Mouse (Mus musculus): ENCODE data around the gene Grm4.

The Grm4 gene

DNA sequence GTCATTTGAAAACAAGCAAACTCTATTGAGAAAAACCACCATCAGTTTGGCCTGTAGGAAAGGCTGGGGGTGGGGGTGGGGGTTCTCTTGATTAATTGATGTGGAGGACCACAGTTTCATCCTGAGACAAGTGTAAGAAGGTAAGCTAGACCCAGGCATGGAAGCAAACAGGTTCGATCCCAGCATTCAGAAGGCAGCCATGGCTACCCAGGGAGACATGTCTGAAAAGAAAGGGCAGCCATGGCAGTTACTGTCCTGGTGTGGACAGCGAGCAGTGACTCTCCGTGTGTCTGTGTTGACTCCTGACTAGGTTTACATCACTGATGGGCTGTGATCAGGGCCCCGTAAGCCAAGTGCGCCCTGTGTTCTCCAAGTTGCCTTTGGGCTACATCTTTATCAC is at the start of gene Grm4:
TSS of gene Grm4 (minus strand) at position 101 of the 400 bp plus-strand sequence.
- no peak for DNase-seq (ENCODE audit: low read depth)

DNA sequence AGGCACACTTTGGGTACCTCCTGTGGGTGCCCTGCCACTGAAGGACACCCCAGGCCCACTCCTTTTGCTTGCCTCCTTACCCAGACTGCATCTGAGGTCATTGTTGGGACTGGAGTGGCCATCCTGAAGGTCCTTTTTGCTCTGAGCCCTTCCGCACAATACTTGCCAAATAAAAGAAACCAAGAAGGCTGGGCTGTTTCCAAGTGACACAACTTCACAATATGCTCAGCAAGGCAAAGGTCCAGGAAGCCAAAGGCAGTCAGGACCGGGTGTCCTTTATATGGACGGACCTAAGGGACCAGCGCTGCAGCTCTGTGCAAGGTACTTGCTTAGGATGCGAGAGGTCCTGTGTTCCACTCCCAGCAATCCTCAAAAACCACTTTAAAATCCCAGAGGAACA is 47.0 kb upstream of the Grm4 start:
- DNase-seq (ENCODE audit: low read depth), result no peak

DNA sequence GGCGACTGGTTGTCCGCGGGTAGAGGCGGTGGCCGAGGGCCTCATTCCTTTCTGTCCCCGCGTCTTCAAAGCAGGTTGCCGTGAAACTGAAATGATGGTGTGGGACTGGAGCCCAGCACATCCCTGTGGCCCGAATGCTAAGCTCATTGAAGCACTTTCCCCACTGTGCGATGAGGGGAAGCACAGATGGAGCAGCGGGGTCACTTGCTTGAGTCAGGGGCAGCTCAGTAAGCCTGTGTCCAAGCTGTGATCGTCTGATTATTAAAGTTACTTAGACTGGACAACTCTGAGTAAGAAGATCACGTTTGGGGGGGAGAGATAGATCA is 44.7 kb upstream of the Grm4 start:
- DNase-seq (ENCODE audit: low read depth), result no peak

DNA sequence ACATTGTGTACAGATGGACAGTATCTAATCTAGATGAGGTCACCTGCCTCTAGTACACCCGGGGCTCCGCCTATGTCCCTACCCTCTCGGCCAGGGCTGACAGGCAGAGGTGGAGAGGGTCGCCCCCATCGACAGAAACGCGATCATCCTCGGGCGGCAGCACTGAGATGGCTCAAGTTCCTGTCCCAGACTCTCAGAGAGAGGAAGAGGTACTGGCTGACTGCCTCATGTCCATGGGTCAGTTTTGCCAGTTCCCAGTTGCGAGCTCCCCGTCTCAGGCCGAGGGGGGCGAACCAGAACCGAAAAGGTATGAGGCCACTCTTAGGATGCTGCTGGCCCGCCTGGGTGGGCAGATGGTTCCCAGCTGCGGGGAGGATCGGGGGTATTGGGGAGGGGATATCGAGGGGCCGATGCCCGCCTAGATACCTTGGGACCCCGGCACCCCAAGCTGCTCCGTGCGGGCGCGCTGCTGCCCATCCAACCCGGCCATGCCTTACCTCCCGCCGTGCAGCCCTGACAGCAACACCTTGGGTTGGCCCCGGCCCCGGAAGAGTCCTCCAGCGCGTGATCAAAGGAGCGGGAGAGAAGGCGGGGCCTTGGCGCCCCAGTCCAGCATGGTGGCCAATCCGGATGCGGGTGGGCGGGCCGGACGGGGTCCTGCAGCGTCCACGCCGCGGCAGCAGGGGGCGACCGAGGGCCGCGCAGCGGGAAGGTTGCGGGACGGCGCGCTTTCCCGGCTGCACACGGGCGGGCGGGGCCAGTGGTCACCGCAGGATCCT is 44.1 kb upstream of the Grm4 start, which contains the start of gene AI413582:
TSS of gene AI413582 (minus strand) at position 594 of the 779 bp plus-strand sequence.
- peak; percentile 84 for DNase-seq (ENCODE audit: low read depth)

DNA sequence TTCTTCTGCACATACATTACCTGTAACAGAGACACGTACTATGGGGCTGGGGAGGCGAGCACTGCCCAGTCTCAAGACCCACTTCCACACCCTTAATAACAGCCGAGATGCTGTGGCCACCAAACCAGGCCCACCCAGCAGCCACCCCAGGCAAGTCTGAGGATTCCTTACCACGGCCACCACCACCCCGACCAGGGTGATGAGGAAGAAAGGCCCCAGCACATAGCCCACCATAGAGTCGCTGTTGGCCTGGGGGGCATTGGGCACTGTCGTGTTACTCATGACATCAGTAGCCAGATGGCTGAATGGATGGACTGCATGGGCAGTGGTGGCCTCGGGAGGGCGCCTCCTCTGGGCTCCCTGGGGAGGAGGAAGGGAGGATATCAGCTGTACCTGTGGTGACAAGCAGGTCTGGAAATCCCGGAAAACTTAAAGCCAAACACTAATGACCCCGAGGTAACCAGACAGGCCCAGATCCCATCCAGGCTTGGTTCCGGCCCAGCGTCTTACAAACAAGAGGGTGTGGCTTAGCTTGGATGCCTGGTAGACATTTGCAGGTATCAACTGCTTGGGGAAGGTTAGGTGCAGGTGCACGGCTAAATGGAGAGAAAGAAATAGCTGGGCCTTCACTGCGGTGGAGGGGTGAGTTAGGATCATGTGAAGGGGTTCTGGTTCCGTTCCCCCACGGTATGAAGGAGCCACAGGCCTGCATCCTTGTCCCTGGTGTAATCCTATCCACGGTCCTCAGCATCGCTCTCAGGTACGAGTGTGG is 43.4 kb upstream of the Grm4 start:
- no peak for DNase-seq (ENCODE audit: low read depth)

DNA sequence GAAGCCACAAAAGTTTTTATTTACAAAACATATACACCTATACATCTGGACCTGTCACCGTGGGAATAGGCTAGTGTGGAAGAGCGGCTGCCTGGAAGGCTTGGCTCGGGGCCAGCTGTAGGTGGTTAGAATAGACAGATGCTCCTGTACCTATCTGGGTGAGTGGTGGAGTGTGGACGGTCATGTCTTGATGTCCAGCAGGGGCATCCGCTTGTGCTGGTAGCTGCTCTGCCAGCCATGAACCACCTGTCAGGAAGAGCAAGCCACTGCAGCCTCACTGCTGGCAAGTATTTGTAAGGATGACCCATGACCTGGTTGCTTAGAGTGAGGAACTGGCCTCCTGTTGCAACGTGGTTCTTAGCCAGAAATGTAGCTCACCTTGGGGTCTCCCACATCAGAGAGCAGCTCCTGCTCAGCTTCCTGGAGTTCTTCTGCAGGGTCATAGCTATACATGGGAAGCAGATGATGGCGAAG is 42.6 kb upstream of the Grm4 start:
- no peak for DNase-seq (ENCODE audit: low read depth)

DNA sequence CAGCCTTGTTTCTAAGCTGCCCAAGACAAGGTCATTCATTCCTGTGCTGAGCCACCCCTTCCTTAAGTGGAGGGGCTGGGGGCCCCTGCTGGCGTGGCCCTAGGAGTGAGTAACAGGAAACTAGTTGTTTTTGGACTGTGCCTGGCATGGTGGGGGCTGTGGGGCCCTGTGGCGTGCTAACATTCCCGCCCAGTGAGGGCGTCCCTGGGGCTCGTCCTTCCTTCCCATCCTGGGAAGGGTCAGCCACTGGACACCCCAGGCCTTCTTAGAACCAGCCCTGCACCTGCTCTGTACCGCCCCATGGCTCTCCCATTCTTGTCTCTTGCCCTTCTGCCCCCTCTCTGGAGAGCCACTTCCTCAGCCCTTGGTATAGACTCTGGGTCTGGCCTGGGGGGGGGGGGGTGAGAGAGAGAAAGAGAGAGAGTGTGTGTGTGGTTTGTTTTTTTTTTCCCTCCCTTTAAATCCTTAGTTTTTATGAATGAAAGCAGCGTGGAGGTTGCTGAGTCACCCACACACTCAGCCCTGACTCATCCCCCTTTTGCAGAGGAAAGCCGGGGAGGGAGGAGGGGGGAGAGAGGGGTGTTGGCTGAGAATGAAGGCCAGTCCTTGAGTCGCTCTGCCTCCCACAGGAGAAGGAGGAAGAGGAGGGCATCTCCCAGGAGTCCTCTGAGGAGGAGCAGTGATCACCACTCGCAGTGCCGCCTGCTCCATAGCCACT is 40.8 kb upstream of the Grm4 start:
- no peak for DNase-seq (ENCODE audit: low read depth)

DNA sequence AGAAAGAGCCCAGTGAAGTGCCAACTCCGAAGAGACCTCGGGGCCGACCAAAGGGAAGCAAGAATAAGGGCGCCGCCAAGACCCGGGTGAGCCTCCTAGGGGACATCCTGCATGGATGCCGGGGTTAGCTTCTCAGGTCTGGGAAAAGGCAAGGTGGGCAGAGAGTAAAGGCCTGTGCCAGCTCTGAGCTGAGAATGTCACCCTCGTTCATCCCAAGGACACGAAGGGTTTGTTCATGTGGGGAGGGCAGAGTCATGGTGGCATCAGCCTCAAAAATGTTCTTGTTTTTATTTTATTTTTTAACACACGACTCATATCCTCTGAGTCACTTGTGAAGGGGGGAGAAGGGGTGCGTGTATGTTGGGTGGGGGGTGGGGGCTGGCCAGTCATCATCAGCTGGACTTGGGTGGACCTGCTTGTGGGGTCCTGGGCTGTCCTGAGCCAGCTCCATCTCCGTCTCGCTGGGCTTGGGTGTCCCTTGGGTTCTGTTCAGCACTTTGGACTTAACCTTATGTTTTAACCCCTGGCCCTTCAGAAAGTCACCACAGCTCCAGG is 39.8 kb upstream of the Grm4 start:
- DNase-seq (ENCODE audit: low read depth), result no peak

DNA sequence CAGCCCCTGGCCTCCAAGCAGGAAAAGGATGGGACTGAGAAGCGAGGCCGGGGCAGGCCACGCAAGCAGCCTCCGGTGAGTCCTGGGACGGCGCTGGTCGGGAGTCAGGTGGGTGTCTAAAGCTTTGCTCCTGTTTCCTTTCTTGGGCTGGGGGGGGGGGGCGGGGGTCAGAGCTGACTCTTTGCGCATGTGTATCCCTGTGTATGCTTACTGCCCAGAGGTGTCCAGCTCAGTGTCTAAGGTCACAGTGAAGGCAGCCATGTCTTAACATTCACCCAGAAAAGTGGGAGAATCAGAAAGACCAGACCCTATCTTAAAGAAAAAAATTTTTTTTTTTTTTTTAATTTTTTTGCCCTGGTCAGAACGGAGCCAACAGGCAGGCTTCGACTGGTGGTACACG is 38.4 kb upstream of the Grm4 start:
- no peak for DNase-seq (ENCODE audit: low read depth)

DNA sequence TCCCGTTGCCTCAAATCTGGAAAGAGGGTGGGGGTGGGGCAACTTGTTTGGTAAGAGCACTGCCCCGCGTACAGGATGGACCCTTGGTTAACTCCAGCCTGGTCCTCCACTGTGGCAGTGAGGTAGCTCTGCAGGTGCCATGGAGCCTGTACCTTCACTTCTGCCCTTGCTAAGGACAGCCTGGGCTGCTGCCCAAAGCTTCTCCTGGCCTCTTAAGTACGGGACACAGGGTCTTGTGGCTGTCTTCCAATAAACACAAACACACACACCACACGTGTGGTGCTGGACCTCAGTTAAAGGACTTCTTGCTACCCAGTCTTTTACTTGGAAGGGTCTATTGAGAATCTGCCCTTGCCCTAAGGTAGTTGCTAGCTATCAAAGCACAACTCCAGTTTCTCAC is 37.6 kb upstream of the Grm4 start:
- no peak for DNase-seq (ENCODE audit: low read depth)

DNA sequence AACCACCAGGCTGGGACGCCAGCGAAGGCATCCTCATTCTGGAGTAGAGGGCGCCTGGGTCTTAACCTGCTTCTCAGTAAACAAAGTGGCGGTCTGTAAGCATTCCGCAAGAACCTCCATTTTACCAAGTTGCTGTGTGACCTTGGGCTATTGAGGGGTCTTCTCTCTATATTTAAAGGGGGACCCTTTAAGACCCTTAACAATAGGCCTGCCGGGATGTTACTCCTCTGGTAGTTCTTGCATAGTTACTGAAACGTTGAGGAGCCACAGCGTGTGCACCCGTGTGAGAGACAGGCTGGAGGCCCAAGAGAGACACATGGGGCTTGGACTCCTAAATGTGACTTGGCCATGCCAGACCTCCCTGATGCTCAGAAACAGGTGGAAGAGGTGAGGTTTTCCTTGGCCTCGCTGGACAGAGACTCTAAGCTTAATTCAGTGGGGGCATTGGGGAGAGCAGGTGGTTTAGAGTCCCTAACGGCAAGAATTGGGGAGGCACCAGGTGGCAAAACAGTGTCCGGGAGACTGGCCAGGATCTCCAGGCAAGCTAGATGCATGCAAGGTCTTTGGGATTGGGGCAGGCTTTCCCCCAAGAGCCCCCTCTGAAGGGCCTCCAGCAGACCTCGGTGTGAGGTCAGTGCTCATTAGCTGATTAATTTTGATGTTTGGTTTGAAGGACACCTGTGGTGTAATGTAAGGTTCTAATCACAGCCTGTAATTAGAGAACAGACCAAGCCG is 36.9 kb upstream of the Grm4 start:
- no peak for DNase-seq (ENCODE audit: low read depth)

DNA sequence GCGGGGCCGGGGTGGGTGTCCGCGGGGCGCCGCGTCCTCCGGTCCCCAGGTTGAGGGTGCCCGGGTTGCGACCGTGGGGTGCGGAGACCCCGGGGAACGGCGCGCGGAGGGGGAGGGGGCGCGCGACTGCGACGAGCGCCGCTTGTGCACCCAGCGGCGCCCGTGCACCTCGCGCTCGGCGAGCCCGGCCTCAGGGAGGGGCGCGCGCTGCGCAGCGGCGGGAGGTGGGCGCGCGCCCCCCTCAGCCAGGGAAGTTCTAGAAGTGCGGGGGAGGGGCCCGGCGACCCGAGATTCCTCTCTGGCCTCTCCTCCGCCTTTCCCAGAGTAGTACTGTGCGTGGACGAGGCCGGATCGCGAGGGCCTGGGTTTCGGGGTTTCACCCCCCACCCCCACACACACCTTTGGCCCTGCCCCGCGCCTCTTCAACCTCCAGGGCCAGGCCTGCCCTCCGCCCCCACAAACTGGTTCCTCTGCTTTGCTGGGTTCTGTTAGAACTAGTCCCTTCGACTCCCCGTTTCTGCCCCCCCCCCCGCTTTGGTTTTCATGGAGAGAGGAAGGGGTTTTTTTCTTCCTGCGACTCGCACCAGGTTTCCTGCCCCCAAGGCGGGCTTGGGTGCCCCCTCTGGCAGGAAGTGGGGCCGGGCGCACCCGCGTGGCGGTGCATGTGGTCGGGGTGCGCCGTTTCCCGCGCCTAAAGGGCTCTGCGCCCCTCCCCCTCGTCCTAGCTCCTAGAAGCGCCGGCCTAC is 36.2 kb upstream of the Grm4 start:
- no peak for DNase-seq (ENCODE audit: low read depth)

DNA sequence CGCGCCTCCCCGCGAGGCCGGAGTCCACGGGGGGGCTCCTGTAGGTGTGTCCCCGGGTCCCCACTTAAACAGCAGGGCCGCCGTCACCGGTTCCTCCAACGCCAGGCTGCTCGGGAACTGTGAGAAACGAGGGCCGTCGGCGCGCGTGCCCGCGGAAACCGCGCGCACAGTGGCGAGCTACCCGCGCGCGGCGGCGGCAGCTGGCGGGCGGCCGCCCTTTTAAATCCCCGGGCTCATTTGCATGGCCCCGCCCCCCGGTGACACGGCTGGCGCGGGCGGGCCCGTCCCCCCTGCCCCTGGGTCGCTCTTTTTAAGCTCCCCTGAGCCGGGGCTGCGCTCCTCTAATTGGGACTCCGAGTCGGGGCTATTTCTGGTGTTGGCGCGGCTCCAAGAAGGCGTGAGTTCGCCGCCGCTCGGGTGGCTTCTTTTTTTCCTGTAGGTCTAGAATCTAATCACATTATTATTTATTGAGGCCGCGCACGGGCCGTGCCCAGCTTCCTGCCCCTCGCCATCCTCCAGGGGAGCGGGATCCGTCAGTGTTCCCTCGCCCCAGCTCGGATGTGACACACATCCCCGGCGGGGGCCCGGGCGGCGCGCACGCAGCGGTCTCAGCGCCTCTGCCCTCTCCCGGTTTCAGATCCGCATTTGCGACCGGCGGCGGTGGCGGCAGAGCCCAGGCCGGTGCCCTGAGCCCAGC is 35.3 kb upstream of the Grm4 start, which contains the start of gene Hmga1:
TSS of gene Hmga1 (plus strand) at position 183 of the 697 bp plus-strand sequence.
- DNase-seq (ENCODE audit: low read depth), result peak; percentile 81

DNA sequence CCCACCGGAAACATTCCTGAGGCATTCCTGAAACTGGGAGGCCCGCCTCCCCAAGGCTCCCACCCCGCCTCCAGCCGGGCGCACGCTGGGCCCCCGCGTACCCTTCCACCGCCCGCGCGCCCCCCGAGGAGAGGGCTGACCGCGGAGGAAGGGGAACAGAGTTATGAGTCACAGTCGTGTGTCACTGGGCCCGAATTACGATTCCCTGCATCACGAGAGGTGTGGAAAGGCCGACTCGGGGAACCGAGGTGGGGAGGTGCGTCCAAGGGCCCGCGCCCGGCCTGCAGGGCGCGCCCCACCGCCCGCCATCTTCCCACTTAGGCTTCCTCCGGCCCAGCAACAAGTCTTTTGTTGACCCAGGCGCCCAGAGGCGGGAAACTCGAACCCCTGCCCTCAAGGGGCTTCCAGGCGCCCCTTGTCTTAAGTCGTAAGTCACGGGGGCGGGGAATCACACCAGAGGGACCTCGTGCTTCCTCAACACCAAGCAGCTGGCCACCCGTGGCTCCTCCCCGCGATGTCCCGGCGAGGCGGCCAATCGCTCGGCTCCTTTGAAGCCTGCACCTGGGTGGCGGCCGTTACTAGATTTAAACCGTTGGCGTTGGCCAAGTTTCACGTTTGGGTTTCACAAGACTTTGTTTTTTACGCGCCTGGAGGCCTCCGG is 34.4 kb upstream of the Grm4 start:
- DNase-seq (ENCODE audit: low read depth), result peak; percentile 90

DNA sequence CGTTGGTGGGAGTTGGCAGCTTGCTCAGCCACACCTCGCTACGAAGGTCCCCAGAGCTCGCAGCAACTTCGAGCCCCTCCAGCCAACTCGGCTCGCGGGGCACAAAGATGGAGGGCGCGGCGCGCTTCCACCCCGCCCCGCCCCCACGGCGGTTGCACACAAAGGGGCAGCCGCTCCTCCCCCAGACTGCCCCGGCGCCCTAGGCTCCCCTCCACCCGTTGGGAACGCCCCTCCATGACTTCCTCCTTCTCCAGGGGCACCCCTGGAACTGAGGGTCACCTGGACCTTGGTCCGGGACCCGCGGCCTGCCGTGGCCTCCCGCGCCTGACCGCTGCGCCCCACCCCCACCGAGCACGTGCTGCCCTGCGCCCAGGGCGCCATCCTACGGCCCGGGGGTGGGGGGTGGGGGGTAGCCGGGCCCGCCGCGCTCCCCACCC is 33.9 kb upstream of the Grm4 start:
- no peak for DNase-seq (ENCODE audit: low read depth)

DNA sequence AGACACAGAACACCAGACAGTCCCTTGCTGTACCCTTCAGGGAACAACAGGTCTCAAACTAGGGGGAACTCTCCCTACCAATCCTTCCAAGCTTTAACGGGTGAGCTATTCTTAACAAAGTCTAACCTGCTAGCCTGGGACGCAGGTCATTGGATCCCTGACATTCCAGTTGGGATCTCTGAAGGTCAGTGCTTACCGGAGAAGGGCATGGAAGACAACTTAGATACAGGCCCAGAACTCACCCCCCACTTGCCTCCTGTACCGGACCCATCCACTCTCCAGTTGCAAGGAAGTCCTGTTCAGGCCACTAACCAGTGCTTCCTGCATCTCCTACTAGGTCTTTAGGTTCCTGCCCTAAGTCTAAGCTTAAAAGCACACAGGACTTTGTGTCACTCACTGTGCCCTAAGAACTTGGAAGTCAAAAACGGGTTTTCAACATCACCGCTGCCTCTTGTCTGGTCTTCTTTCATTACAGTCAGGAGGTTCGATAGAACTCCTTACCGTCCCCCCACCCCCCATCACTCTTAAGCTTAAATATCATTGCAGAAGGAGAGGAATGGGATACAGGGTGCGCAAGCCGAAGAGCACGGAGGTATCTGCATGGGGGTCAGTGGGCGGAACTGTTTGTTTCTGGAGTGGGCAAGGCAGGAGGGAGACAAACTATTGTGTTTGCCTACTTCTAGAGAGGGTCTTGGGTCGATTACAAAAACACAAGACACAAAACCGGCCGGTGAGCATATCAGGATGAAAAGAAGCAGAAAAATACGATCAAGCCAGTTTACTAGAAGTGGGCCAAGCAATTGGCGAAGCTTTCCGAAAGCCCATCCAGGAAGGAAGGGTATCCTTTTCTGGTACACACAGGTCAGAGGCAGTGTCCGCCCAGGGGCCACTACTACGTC is 33.1 kb upstream of the Grm4 start:
- no peak for DNase-seq (ENCODE audit: low read depth)

DNA sequence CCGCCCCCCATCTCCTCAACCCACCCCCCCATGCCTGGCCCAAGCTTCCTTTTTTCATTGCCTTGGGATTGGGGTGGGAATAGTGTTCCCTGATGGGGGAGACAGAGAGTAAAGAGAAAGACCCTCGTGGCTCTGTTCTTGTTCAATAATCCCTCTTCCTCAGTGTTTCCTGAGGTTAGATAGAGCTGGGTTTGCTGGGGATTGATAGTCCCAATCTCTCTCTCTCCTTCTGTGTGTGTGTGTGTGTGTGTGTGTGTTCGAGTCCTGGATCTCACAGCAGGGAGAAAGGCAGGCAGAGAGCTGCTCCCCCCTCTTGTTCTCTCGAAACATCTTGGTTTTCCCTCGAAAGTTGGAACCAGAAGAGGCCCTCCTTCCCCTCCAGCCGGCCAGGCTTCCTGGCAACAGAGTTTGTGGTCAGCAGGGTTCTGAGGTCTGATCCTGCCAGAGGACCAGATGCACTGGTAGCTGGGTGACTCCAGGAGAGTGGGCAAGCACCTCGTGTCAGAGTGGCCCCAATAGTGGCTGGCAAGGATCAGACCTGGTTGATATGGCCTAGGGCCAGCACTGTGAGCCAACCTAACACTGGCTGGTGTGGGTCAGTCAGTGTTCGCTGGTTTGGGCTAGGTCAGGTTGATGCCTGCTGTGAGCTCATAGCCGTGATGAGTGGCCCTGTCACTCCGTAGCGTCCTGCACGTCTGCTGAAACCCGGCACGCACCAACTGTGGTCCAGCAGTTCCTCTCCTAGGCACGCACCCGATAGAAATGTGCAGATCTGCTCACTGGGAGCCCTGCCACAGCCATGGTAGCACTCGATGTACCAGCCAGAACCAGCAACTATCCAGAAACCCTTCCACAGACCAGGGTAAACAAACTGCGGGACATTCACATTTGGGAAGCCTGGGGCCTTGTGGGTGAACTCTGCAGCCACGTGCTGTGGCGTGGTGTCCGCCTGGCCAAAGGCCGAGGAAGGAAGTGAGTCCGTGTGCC is 31.3 kb upstream of the Grm4 start:
- no peak for DNase-seq (ENCODE audit: low read depth)
